Mouse (Mus musculus) CH12.LX (cell line): ENCODE measurements around the gene Gm10961. TPM values are rescaled to one million over a fixed set of nuclear protein-coding genes. Genes with fewer than 3 reads are reported as not detected.

Experiments used
- DNase-seq: peaks from one replicate; pipeline ENCODE4 v3.0.0-alpha.2; 2013; ENCODE audit errors: extremely low read depth
- H3K27ac ChIP-seq: 2 replicates; pipeline ENCODE4 v1.5.1; 2012; ENCODE audit warnings: low read depth, mild to moderate bottlenecking, control low read depth, moderate library complexity; ENCODE audit not compliant: insufficient read depth
- H3K27me3 ChIP-seq: replicated peaks from 2 replicates; pipeline ENCODE3; 2012; ENCODE audit warnings: inconsistent platforms
- H3K36me3 ChIP-seq, 2 experiments: replicated peaks in 1 of 2; 2 replicates each; pipeline versions ENCODE3 to v1.6.1; 2012; ENCODE audit warnings: inconsistent platforms in 1 of 2, low read length in 1 of 2, mild to moderate bottlenecking in 1 of 2, mixed read lengths in 1 of 2, moderate library complexity in 1 of 2; ENCODE audit not compliant: control insufficient read depth in 1 of 2, insufficient read depth in 1 of 2
- H3K4me1 ChIP-seq, 2 experiments: 2 replicates each; pipeline ENCODE4 v1.6.1; 2012; ENCODE audit warnings: inconsistent platforms in 1 of 2, moderate library complexity in 1 of 2; ENCODE audit not compliant: insufficient read depth in 2 of 2, control insufficient read depth in 1 of 2
- H3K4me2 ChIP-seq: 2 replicates; pipeline ENCODE4 v1.6.1; 2012; ENCODE audit warnings: low read depth, mild to moderate bottlenecking, control low read depth; ENCODE audit not compliant: poor library complexity, insufficient read depth, severe bottlenecking
- H3K4me3 ChIP-seq, 3 experiments: fragments of 150-350 bp in 1 of 3; sonication (generic) in 1 of 3; replicated peaks in 1 of 3; 2 replicates each; pipeline versions ENCODE3 to v1.5.1; 2011 to 2012; ENCODE audit warnings: low read depth in 2 of 3, low read length in 2 of 3, mild to moderate bottlenecking in 2 of 3, moderate library complexity in 2 of 3, control low read depth in 1 of 3, improper control_type of control experiment in 1 of 3, inconsistent platforms in 1 of 3, mixed read lengths in 1 of 3; ENCODE audit not compliant: poor library complexity in 1 of 3
- H3K79me2 ChIP-seq: replicated peaks from 2 replicates; pipeline ENCODE4 v1.6.1; 2012; ENCODE audit warnings: mild to moderate bottlenecking, moderate library complexity; ENCODE audit not compliant: control insufficient read depth, poor library complexity, insufficient read depth, severe bottlenecking; ENCODE audit errors: extremely low read depth
- H3K9ac ChIP-seq: 2 replicates; pipeline ENCODE4 v1.6.1; 2012; ENCODE audit warnings: low read depth, mild to moderate bottlenecking, control low read depth, moderate library complexity; ENCODE audit not compliant: insufficient read depth
- H3K9me3 ChIP-seq: replicated peaks from 2 replicates; pipeline ENCODE3; 2012; ENCODE audit warnings: low read length, inconsistent platforms, mixed read lengths
- E2F4 ChIP-seq: IDR thresholded peaks from 2 replicates; pipeline ENCODE4 v1.6.1; 2011; ENCODE audit warnings: low read depth, low read length, improper control_type of control experiment; ENCODE audit not compliant: insufficient replicate concordance
- EP300 ChIP-seq: IDR thresholded peaks from 2 replicates; pipeline ENCODE4 v1.6.1; 2011; ENCODE audit warnings: low read length, improper control_type of control experiment
- ETS1 ChIP-seq: conservative IDR thresholded peaks from 2 replicates; pipeline ENCODE4 v1.6.1; 2012; ENCODE audit warnings: low read depth, mild to moderate bottlenecking, inconsistent platforms, low read length, improper control_type of control experiment, moderate library complexity
- GABPA ChIP-seq: IDR thresholded peaks from 2 replicates; pipeline ENCODE4 v1.6.1; 2012; ENCODE audit warnings: low read depth, low read length, improper control_type of control experiment, inconsistent platforms; ENCODE audit not compliant: insufficient replicate concordance
- HCFC1 ChIP-seq: IDR thresholded peaks from 2 replicates; pipeline ENCODE4 v1.6.1; 2012; ENCODE audit warnings: low read depth, mild to moderate bottlenecking, inconsistent platforms, low read length, improper control_type of control experiment
- IRF4 ChIP-seq: IDR thresholded peaks from 2 replicates; pipeline ENCODE4 v1.6.1; 2014; ENCODE audit warnings: low read depth, mild to moderate bottlenecking, inconsistent platforms, low read length, improper control_type of control experiment
- JUN ChIP-seq: IDR thresholded peaks from 2 replicates; pipeline ENCODE4 v1.6.1; 2011; ENCODE audit warnings: low read depth, mild to moderate bottlenecking, low read length, improper control_type of control experiment, moderate library complexity; ENCODE audit not compliant: insufficient read depth
- KAT2A ChIP-seq: IDR thresholded peaks from 2 replicates; pipeline ENCODE4 v1.6.1; 2012; ENCODE audit warnings: low read length, improper control_type of control experiment, inconsistent platforms; ENCODE audit not compliant: insufficient replicate concordance
- MAFK ChIP-seq: IDR thresholded peaks from 2 replicates; pipeline ENCODE4 v1.6.1; 2011; ENCODE audit warnings: low read length, improper control_type of control experiment; ENCODE audit not compliant: insufficient replicate concordance
- MAZ ChIP-seq: IDR thresholded peaks from 2 replicates; pipeline ENCODE4 v1.6.1; 2012; ENCODE audit warnings: low read depth, mild to moderate bottlenecking, inconsistent platforms, low read length, improper control_type of control experiment, moderate library complexity
- NELFE ChIP-seq: IDR thresholded peaks from 2 replicates; pipeline ENCODE4 v1.6.1; 2011; ENCODE audit warnings: low read depth, low read length, improper control_type of control experiment
- NRF1 ChIP-seq: IDR thresholded peaks from 2 replicates; pipeline ENCODE4 v1.6.1; 2014; ENCODE audit warnings: low read depth, mild to moderate bottlenecking, inconsistent platforms, low read length, improper control_type of control experiment, moderate library complexity
- PAX5 ChIP-seq: IDR thresholded peaks from 2 replicates; pipeline ENCODE4 v1.6.1; 2012; ENCODE audit warnings: low read length, inconsistent platforms, mixed read lengths
- POLR2AphosphoS2 ChIP-seq: IDR thresholded peaks from 2 replicates; pipeline ENCODE4 v1.6.1; 2011; ENCODE audit warnings: low read depth, low read length, improper control_type of control experiment
- RCOR1 ChIP-seq: conservative IDR thresholded peaks from 2 replicates; pipeline ENCODE4 v1.6.1; 2012; ENCODE audit warnings: low read depth, mild to moderate bottlenecking, inconsistent platforms, low read length, improper control_type of control experiment
- USF1 ChIP-seq: IDR thresholded peaks from 2 replicates; pipeline ENCODE4 v1.6.1; 2014; ENCODE audit warnings: low read depth, mild to moderate bottlenecking, inconsistent platforms, low read length, improper control_type of control experiment
- USF2 ChIP-seq: conservative IDR thresholded peaks from 2 replicates; pipeline ENCODE4 v1.6.1; 2011; ENCODE audit warnings: low read depth, low read length, improper control_type of control experiment
- ZNF384 ChIP-seq: IDR thresholded peaks from 2 replicates; pipeline ENCODE4 v1.6.1; 2012; ENCODE audit warnings: low read depth, low read length, improper control_type of control experiment, inconsistent platforms
- dilution Hi-C: fragments of 300-500 bp; cut with MboI; formaldehyde crosslinking; loops from 2 replicates; pipeline ENCODE4 v1.14.3; 2020; ENCODE audit warnings: low sequenced_read_pairs; ENCODE audit not compliant: extremely low pct_unique_long_range_greater_than_20kb, extremely low pct_ligation_motif_present
- in situ Hi-C: fragments of 300-500 bp; cut with MboI; formaldehyde crosslinking; loops from 3 replicates; pipeline ENCODE4 v1.14.3; 2019; ENCODE audit warnings: low sequenced_read_pairs, low pct_ligation_motif_present, low pct_unique_long_range_greater_than_20kb, mixed read lengths
- polyA plus RNA-seq: library from polyadenylated mRNA; unstranded; fragments of >175 nt; gene quantifications from 2 replicates; pipeline ENCODE4 v1.2.1, GENCODE M21; 2012; ENCODE audit warnings: low read depth; ENCODE audit not compliant: insufficient read length
- total RNA-seq, 2 experiments: library from RNA; depleted of rRNA; stranded (reverse); fragments of 300-350 nt in 1 of 2; fragments of >200 nt in 1 of 2; gene quantifications; 2 replicates each; pipeline ENCODE4 v1.2.3; 2012 to 2014

Gene Gm10961
- total and polyA plus RNA-seq, 3 experiments, result not detected

- Histone ChIP-seq H3K9me3 (peaks cover 19% of the 10 kb centered on the region), H3K27me3 (no peaks in the 10 kb centered on the region), H3K27ac (no peak overlapping the region), H3K79me2 (no peaks in the 10 kb centered on the region), H3K36me3 (no peaks in the 10 kb centered on the region), H3K4me2 (no peak overlapping the region), H3K4me3 (no peak overlapping the region), H3K4me1 (peaks cover 5 to 13% of the 10 kb centered on the region in 2 experiments; a peak in 2 of 4 replicates), H3K9ac (no peak overlapping the region)
- dilution Hi-C loops, result no loop called here
- in situ Hi-C loops, result no loop called here
- TF ChIP-seq USF1, result no peak
- no peak for TF ChIP-seq PAX5
- no peak for TF ChIP-seq E2F4
- no peak for TF ChIP-seq HCFC1
- TF ChIP-seq ETS1, result no peak
- no peak for TF ChIP-seq MAZ
- TF ChIP-seq JUN, result no peak
- TF ChIP-seq KAT2A, result no peak
- no peak for TF ChIP-seq ZNF384
- no peak for TF ChIP-seq POLR2AphosphoS2
- TF ChIP-seq RCOR1, result no peak
- TF ChIP-seq NELFE, result no peak
- TF ChIP-seq NRF1, result no peak
- no peak for TF ChIP-seq MAFK
- no peak for TF ChIP-seq GABPA
- no peak for DNase-seq
Measured at GRCm38 (mm10) chr3:107595264-107595937, 35.7 kb upstream of the Gm10961 start.

GRCm38 (mm10) chr3:107595938-107596461, 35.1 kb upstream of the Gm10961 start:
- no peak for DNase-seq
- TF ChIP-seq KAT2A (no peak), NELFE (no peak), USF2 (no peak), GABPA (no peak), RCOR1 (no peak), EP300 (no peak), IRF4 (no peak)
- H3K36me3 ChIP-seq, result no peaks in the 10 kb centered on the region
- in situ Hi-C loops (no loop called here), dilution Hi-C loops (no loop called here)
- peaks cover 5 to 13% of the 10 kb centered on the region in 2 experiments; a peak in 2 of 4 replicates for H3K4me1 ChIP-seq
- no peaks in the 10 kb centered on the region for H3K27me3 ChIP-seq
- H3K9ac ChIP-seq, result no peak overlapping the region
- H3K79me2 ChIP-seq, result no peaks in the 10 kb centered on the region
- peaks cover 19% of the 10 kb centered on the region for H3K9me3 ChIP-seq
- H3K4me3 ChIP-seq, result no peak overlapping the region
- H3K4me2 ChIP-seq, result no peak overlapping the region
- H3K27ac ChIP-seq, result no peak overlapping the region
